Mouse (Mus musculus) megakaryocyte, embryonic 14.5 days (primary cell): Measurements from ENCODE around the gene Ptpn3.

Source experiments
- FLI1 ChIP-seq: IDR thresholded peaks from 2 replicates; pipeline ENCODE4 v1.6.1; 2012; ENCODE audit warnings: low read length, inconsistent platforms, mixed read lengths
- GATA1 ChIP-seq: IDR thresholded peaks from 3 replicates; pipeline ENCODE4 v1.6.1; 2012; ENCODE audit warnings: mixed read lengths, low read length, inconsistent platforms, borderline replicate concordance

- TF ChIP-seq GATA1 = no peak
- TF ChIP-seq FLI1 = no peak
Observed at GRCm38 (mm10) chr4:57279229-57279628, 22.4 kb downstream of the Ptpn3 start.
